28 mouse cellular contexts compared by ENCODE assay signal in the genomic region with DNA sequence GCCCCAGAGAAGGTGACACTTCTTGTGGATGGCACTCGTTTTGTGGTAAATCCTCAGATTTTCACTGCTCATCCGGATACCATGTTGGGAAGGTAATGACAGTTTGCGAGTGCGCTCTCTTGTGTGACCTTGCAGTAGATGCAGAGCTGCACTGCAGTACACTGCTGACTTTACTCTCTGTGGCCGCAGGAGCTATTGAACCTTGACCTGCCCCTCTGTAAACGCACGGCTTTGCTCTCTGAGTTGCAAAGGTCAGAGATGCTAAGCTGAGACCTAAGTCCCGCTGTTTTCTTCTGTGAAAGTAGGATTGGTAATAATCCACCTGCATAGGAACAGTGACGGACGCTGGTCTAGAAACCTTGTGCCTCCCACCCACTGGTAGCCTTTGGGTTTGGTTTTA. TPM values are rescaled to one million over a fixed set of nuclear protein-coding genes. Genes with fewer than 3 reads are reported as not detected.
DNase-seq lines count a peak whose midpoint lies in the region; ATAC-seq and TF ChIP-seq lines count a peak whose summit lies in the region.
"Had no signal": no experiment of that assay in that cellular context is flagged by ENCODE, and none has a peak within 500 bp of the region (broad histone marks: within the 10 kb centered on the region; RNA-seq: fewer than 3 reads in every experiment).

No protein-coding gene starts in this region.

- peaks cover 65% of the 10 kb centered on the region for H3K36me3 ChIP-seq in kidney, embryonic 14.5 days (ENCODE audit: control insufficient read depth, insufficient read depth, low read length)
- peaks cover 98% of the 10 kb centered on the region for H3K36me3 ChIP-seq in liver, embryonic 15.5 days (replicated peaks)

- H3K27me3 ChIP-seq in kidney, embryonic 14.5 days (ENCODE audit: control insufficient read depth, insufficient read depth, low read length), result no peaks in the 10 kb centered on the region
- no peaks in the 10 kb centered on the region for H3K27me3 ChIP-seq in liver, embryonic 15.5 days
- H3K27me3 ChIP-seq in cerebellum, adult 2 months (ENCODE audit: control insufficient read depth, insufficient read depth, low read length), result no peaks in the 10 kb centered on the region
- H3K27me3 ChIP-seq: embryonic facial prominence, embryonic 13.5 days; heart, embryonic 12.5 days; lung, embryonic 15.5 days; midbrain, embryonic 15.5 days; neural tube, embryonic 15.5 days; Patski had no signal

- TF ChIP-seq POLR2A in cerebellum, adult 2 months (IDR thresholded peaks at IDR 0.05; ENCODE audit: borderline replicate concordance, insufficient read depth, low read length), result no peak

- no peaks in the 10 kb centered on the region for H3K4me1 ChIP-seq in kidney, embryonic 14.5 days (ENCODE audit: control insufficient read depth, insufficient read depth, low read length)
- H3K4me1 ChIP-seq in liver, embryonic 15.5 days (replicated peaks), result peaks cover 39% of the 10 kb centered on the region
- peaks cover 16% of the 10 kb centered on the region for H3K4me1 ChIP-seq in cerebellum, adult 2 months (ENCODE audit: control insufficient read depth, insufficient read depth, low read length)
- H3K4me1 ChIP-seq: embryonic facial prominence, embryonic 13.5 days; forebrain, embryonic 10.5 days; lung, embryonic 15.5 days; midbrain, embryonic 15.5 days; neural tube, embryonic 15.5 days had no signal

- no peak overlapping the region for H3K27ac ChIP-seq in kidney, embryonic 14.5 days (ENCODE audit: low read depth, low read length)
- H3K27ac ChIP-seq in liver, embryonic 15.5 days (replicated peaks), result peak overlapping the region; percentile 54; the same call in 1 of the 2 replicates
- H3K27ac ChIP-seq in cerebellum, adult 2 months (ENCODE audit: insufficient read depth, low read length), result no peak overlapping the region
- H3K27ac ChIP-seq: embryonic facial prominence, embryonic 13.5 days; forebrain, embryonic 10.5 days; heart, adult 2 months; hindbrain, embryonic 14.5 days; lung, embryonic 15.5 days; midbrain, embryonic 15.5 days; neural tube, embryonic 15.5 days had no signal

- H3K9ac ChIP-seq in kidney, embryonic 14.5 days (ENCODE audit: low read depth, low read length), result no peak overlapping the region
- no peak overlapping the region for H3K9ac ChIP-seq in liver, embryonic 15.5 days
- H3K9ac ChIP-seq: embryonic facial prominence, embryonic 13.5 days; heart, embryonic 12.5 days; hindbrain, embryonic 14.5 days; lung, embryonic 15.5 days; midbrain, embryonic 15.5 days; neural tube, embryonic 15.5 days had no signal

- no peak overlapping the region for H3K4me2 ChIP-seq in kidney, embryonic 14.5 days (replicated peaks; ENCODE audit: low read depth, low read length)
- H3K4me2 ChIP-seq in liver, embryonic 15.5 days, result no peak overlapping the region
- H3K4me2 ChIP-seq: embryonic facial prominence, embryonic 13.5 days; heart, embryonic 12.5 days; hindbrain, embryonic 14.5 days; lung, embryonic 15.5 days; midbrain, embryonic 15.5 days; neural tube, embryonic 15.5 days had no signal

- ATAC-seq in kidney, embryonic 14.5 days (ENCODE audit: low FRiP score, low TSS enrichment), result no peak
- ATAC-seq in liver, embryonic 15.5 days (ENCODE audit: insufficient read depth), result peak; percentile 40; the same call in 1 of the 2 replicates
- ATAC-seq: forebrain, embryonic 16.5 days; midbrain, embryonic 15.5 days; Patski had no signal

- DNase-seq in kidney, adult 18-20 months, result peak; percentile 49
- peak; percentile 84 for DNase-seq in kidney, adult 9 months
- peak; percentile 65 to 77 for DNase-seq in kidney, postnatal 36 days
- no peak for DNase-seq in retina, embryonic 14.5 days (ENCODE audit: low spot score)
- DNase-seq in left cerebral cortex, adult 11 months (ENCODE audit: low spot score), result no peak
- no peak for DNase-seq in cerebellum, adult 2 months
- DNase-seq: adrenal gland, postnatal 10 days; cerebellum, adult 11 months; cerebellum, postnatal 10 days; heart, adult 2 months; heart, postnatal 4 days; left cerebral cortex, postnatal 4 days; thymus, adult 2 months; thymus, postnatal 36 days had no signal

- no peak overlapping the region for H3K4me3 ChIP-seq in kidney, embryonic 14.5 days (ENCODE audit: low read length)
- H3K4me3 ChIP-seq in liver, embryonic 15.5 days (replicated peaks), result no peak overlapping the region
- no peak overlapping the region for H3K4me3 ChIP-seq in cerebellum, adult 2 months (replicated peaks; ENCODE audit: insufficient read depth, low read depth, low read length)
- H3K4me3 ChIP-seq: embryonic facial prominence, embryonic 13.5 days; forebrain, embryonic 10.5 days; heart, adult 2 months; heart, embryonic 12.5 days; layer of hippocampus, adult 2 months; lung, embryonic 15.5 days; midbrain, embryonic 10.5 days; midbrain, embryonic 15.5 days; neural tube, embryonic 15.5 days had no signal

- TF ChIP-seq CTCF in cerebellum, adult 2 months (IDR thresholded peaks at IDR 0.05; ENCODE audit: borderline replicate concordance, insufficient read depth, low read depth, low read length), result no peak

- no peaks in the 10 kb centered on the region for H3K9me3 ChIP-seq in kidney, embryonic 14.5 days (ENCODE audit: control insufficient read depth, low read length)
- no peaks in the 10 kb centered on the region for H3K9me3 ChIP-seq in liver, embryonic 15.5 days (replicated peaks)
- H3K9me3 ChIP-seq: embryonic facial prominence, embryonic 13.5 days; heart, embryonic 12.5 days; lung, embryonic 15.5 days; midbrain, embryonic 10.5 days; midbrain, embryonic 15.5 days; neural tube, embryonic 15.5 days had no signal

- 76% methylated on average over 10 of the region's 10 CpGs for WGBS in kidney, embryonic 14.5 days
- 78% methylated on average over 10 of the region's 10 CpGs for WGBS in liver, embryonic 15.5 days (ENCODE audit: insufficient replicate concordance)
- 89% methylated on average over 10 of the region's 10 CpGs for WGBS in cerebellum, adult 2 months

RNA-seq across cellular contexts. Expression of a gene that starts 9.8 kb away (rescaled TPM):
- 43.4 and 83.7 TPM in 2 replicates for polyA plus RNA-seq in kidney, embryonic 14.5 days (2014; fragmentation: Nextera tagmentation; extraction: Ambion mirVana)
- 74.6 and 80.9 TPM in 2 replicates for polyA plus RNA-seq in liver, embryonic 15.5 days (2015; fragmentation: Nextera tagmentation; extraction: Ambion mirVana)
- 43.7 and 45.8 TPM in 2 replicates for polyA plus RNA-seq in cerebellum, adult 2 months (2012; rRNA removed)

RNA-seq across cellular contexts. Expression of a gene that starts 18.0 kb away (rescaled TPM):
- polyA plus RNA-seq in kidney, embryonic 14.5 days (2014; fragmentation: Nextera tagmentation; extraction: Ambion mirVana), result 0.28 TPM in 1 of 2 replicates, not detected in the other
- polyA plus RNA-seq in liver, embryonic 15.5 days (2015; fragmentation: Nextera tagmentation; extraction: Ambion mirVana), result 0.25 and 0.26 TPM in 2 replicates
- not detected in 2 replicates for polyA plus RNA-seq in cerebellum, adult 2 months (2012; rRNA removed)
- polyA plus RNA-seq: embryonic facial prominence, embryonic 13.5 days; forebrain, embryonic 10.5 days; forebrain, embryonic 16.5 days; heart, embryonic 12.5 days; heart, postnatal 0 days; hindbrain, embryonic 14.5 days; midbrain, embryonic 10.5 days; neural tube, embryonic 15.5 days; Patski had no signal

RNA-seq across cellular contexts. Expression of a gene that starts 46.2 kb away (rescaled TPM):
- 65.5 and 101 TPM in 2 replicates for polyA plus RNA-seq in kidney, embryonic 14.5 days (2014; fragmentation: Nextera tagmentation; extraction: Ambion mirVana)
- 41.7 and 46.7 TPM in 2 replicates for polyA plus RNA-seq in liver, embryonic 15.5 days (2015; fragmentation: Nextera tagmentation; extraction: Ambion mirVana)
- 82.8 and 86.7 TPM in 2 replicates for polyA plus RNA-seq in cerebellum, adult 2 months (2012; rRNA removed)

RNA-seq across cellular contexts. Expression of a gene that starts 46.5 kb away (rescaled TPM):
- 0.46 and 0.62 TPM in 2 replicates for polyA plus RNA-seq in kidney, embryonic 14.5 days (2014; fragmentation: Nextera tagmentation; extraction: Ambion mirVana)
- polyA plus RNA-seq in liver, embryonic 15.5 days (2015; fragmentation: Nextera tagmentation; extraction: Ambion mirVana), result 0.07 and 0.08 TPM in 2 replicates
- 0.36 and 0.74 TPM in 2 replicates for polyA plus RNA-seq in cerebellum, adult 2 months (2012; rRNA removed)

Comparison
In these comparisons a context has a peak if more than half of its experiments do, and no peak if none do; other contexts are left out.
1. DNase-seq: peak in kidney, adult 18-20 months (single experiment), kidney, adult 9 months (single experiment) and kidney, postnatal 36 days (2 of 2); none in retina, embryonic 14.5 days (single experiment), left cerebral cortex, adult 11 months (single experiment) and cerebellum, adult 2 months (0 of 2).